Mouse (Mus musculus): ENCODE measurements around the gene Gnb5. TPM values are rescaled to one million over a fixed set of nuclear protein-coding genes. Genes with fewer than 3 reads are reported as not detected.

Gnb5 gene
- total RNA-seq (2023), result 1 to 10 TPM; 1.4 to 2.2 TPM

GRCm38 (mm10) chr9:75306126-75306898 is at the start of gene Gnb5:
TSS of gene Gnb5 (plus strand) at chr9:75306288.

GRCm38 (mm10) chr9:75347458-75347857 is 41.4 kb downstream of the Gnb5 start, which contains the start of gene Bcl2l10:
TSS of gene Bcl2l10 (plus strand) at chr9:75347758.

Other genes with a start within 250 kb of the Gnb5 start
- gene Myo5a, start 235.3 kb upstream of the Gnb5 start, total RNA-seq (2023), result 100 to 1,000 TPM; 112 to 114 TPM
- not detected for gene Myo5c, start 74.3 kb upstream of the Gnb5 start, total RNA-seq (2023)
- gene Bcl2l10, start 41.5 kb downstream of the Gnb5 start, total RNA-seq (2023), result not detected
- gene Mapk6, start 103.7 kb downstream of the Gnb5 start, total RNA-seq (2023), result 100 to 1,000 TPM; 132 to 135 TPM
- 10 to 100 TPM; 16.2 to 17.2 TPM for gene Leo1, start 135.2 kb downstream of the Gnb5 start, total RNA-seq (2023)

Data from monocyte, adult 59 days (primary cell).